Mouse (Mus musculus) C2C12 (cell line): ENCODE results near the gene Pigw. TPM values are rescaled to one million over a fixed set of nuclear protein-coding genes. Genes with fewer than 3 reads are reported as not detected.

Experiments used
- microRNA-seq: library from miRNA; unstranded; fragments of <30 nt; microRNA quantifications from one replicate; pipeline ENCODE4, GENCODE M21; 2019; ENCODE audit warnings: borderline microRNAs expressed
- polyA plus RNA-seq: library from polyadenylated mRNA; unstranded; fragments of >200 nt; fragmentation: generic; extraction: Trizol; gene quantifications from one replicate; pipeline ENCODE4 v1.2.1, GENCODE M21; 2012; ENCODE audit warnings: missing spikeins

Gene Pigw
- polyA plus RNA-seq, 1 experiment, result 3.9 TPM

Small RNAs within 50 kb of the gene (microRNA-seq; reads per million reads assigned to microRNA genes)
- not detected for gene Gm23564

Other genes with a start within 250 kb of the Pigw start
- 23.6 TPM for gene Mrm1, start 60.8 kb downstream of the Pigw start, polyA plus RNA-seq
- gene Dhrs11, start 51.3 kb downstream of the Pigw start, polyA plus RNA-seq, result 5.5 TPM
- gene Ggnbp2, start 9.5 kb downstream of the Pigw start, polyA plus RNA-seq, result 21.1 TPM
- 13.2 TPM for gene Myo19, start 137 bp downstream of the Pigw start, polyA plus RNA-seq
- 39.2 TPM for gene Znhit3, start 36.1 kb upstream of the Pigw start, polyA plus RNA-seq
- not detected for gene Car4, start 77.5 kb upstream of the Pigw start, polyA plus RNA-seq